9 mouse cellular contexts compared by ENCODE assay signal in the genomic region with DNA sequence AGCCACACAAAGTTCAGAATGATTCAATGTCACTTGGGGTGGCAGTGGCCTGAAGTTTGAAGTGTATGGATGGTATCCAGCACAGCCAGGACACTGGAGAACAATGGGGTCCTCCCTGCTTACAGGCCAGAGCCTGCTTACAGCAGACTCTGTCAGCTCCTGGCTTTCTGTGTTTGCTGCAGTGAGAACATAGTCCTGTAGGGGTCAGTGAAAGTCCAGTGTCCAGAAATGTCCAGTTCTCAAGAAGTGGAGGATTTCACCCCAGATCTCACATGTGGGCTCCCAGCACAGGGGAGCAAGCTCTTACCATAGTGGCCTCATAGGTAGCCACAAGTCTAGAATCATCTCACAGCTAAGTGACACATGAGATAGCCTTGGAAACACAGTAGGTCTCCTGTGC. TPM values are rescaled to one million over a fixed set of nuclear protein-coding genes. Genes with fewer than 3 reads are reported as not detected.
A peak's percentile ranks its signal among the peaks of the same experiment; 100 is the strongest.
DNase-seq lines count a peak whose midpoint lies in the region; ATAC-seq and TF ChIP-seq lines count a peak whose summit lies in the region.
"Had no signal": no experiment of that assay in that cellular context is flagged by ENCODE, and none has a peak within 500 bp of the region (broad histone marks: within the 10 kb centered on the region; RNA-seq: fewer than 3 reads in every experiment).

No protein-coding gene starts in this region.

- H3K9me3 ChIP-seq in lung, embryonic 14.5 days (ENCODE audit: low read depth, low read length): no peaks in the 10 kb centered on the region
- 0 out of 2 replicates have a peak, but pooled peaks cover 2% of the 10 kb centered on the region for H3K9me3 ChIP-seq in heart, embryonic 16.5 days (replicated peaks; ENCODE audit: control insufficient read depth, low read length)

- H3K4me3 ChIP-seq in lung, embryonic 14.5 days (ENCODE audit: low read depth, low read length): no peak overlapping the region
- no peak overlapping the region for H3K4me3 ChIP-seq in heart, embryonic 16.5 days (ENCODE audit: low read length)

- ATAC-seq in lung, embryonic 14.5 days (ENCODE audit: insufficient read depth): peak; percentile 21; the same call in 1 of the 2 replicates
- ATAC-seq in heart, embryonic 16.5 days (replicated peaks; ENCODE audit: extremely low read depth, insufficient read depth, low FRiP score): 0 out of 2 replicates have a peak, but pooled peaks have one; percentile 19

- TF ChIP-seq CTCF in lung, embryonic 14.5 days (IDR thresholded peaks at IDR 0.05; ENCODE audit: low read depth): peak; percentile 76

- no peak overlapping the region for H3K4me2 ChIP-seq in lung, embryonic 14.5 days
- H3K4me2 ChIP-seq in heart, embryonic 16.5 days (ENCODE audit: low read depth, low read length): no peak overlapping the region

- no peak overlapping the region for H3K27ac ChIP-seq in lung, embryonic 14.5 days (ENCODE audit: low read depth)
- no peak overlapping the region for H3K27ac ChIP-seq in heart, embryonic 16.5 days (ENCODE audit: low read length)
- H3K27ac ChIP-seq: macrophage had no signal

- no peak overlapping the region for H3K9ac ChIP-seq in lung, embryonic 14.5 days
- H3K9ac ChIP-seq in heart, embryonic 16.5 days (ENCODE audit: low read length): no peak overlapping the region

- H3K27me3 ChIP-seq in lung, embryonic 14.5 days (ENCODE audit: insufficient read depth, low read length): no peaks in the 10 kb centered on the region
- H3K27me3 ChIP-seq in heart, embryonic 16.5 days (ENCODE audit: control insufficient read depth, insufficient read depth, low read length): no peaks in the 10 kb centered on the region
- H3K27me3 ChIP-seq in splenic B cell, adult 2 months (ENCODE audit: control insufficient read depth, insufficient read depth, low read length, poor library complexity, severe bottlenecking): no peaks in the 10 kb centered on the region

- H3K36me3 ChIP-seq in lung, embryonic 14.5 days (ENCODE audit: insufficient read depth): no peaks in the 10 kb centered on the region
- H3K36me3 ChIP-seq in heart, embryonic 16.5 days (ENCODE audit: control insufficient read depth, insufficient read depth): no peaks in the 10 kb centered on the region
- no peaks in the 10 kb centered on the region for H3K36me3 ChIP-seq in splenic B cell, adult 2 months (ENCODE audit: control insufficient read depth, insufficient read depth, low read length, poor library complexity, severe bottlenecking)

- DNase-seq in lung, embryonic 14.5 days: peak; percentile 80
- DNase-seq in lung, postnatal 25 days (ENCODE audit: low spot score): no peak
- peak; percentile 49 for DNase-seq in cerebellum, adult 11 months
- DNase-seq in kidney, postnatal 25 days: peak; percentile 54 to 64
- DNase-seq in splenic B cell, adult 2 months (ENCODE audit: low read depth, low spot score): peak; percentile 63
- no peak for DNase-seq in adrenal gland, adult 2 months
- DNase-seq in right cerebral cortex, postnatal 36 days (ENCODE audit: low spot score in 2 of 2): no peak

- H3K4me1 ChIP-seq in lung, embryonic 14.5 days (ENCODE audit: insufficient read depth): peaks cover 7% of the 10 kb centered on the region
- H3K4me1 ChIP-seq in heart, embryonic 16.5 days (ENCODE audit: control insufficient read depth, insufficient read depth, low read length): peaks cover 5% of the 10 kb centered on the region; the same call in 1 of the 2 replicates

RNA-seq across cellular contexts. Expression of a gene that starts 40.4 kb away (rescaled TPM):
- polyA plus RNA-seq in lung, embryonic 14.5 days (2014; fragmentation: Nextera tagmentation; extraction: Ambion mirVana): 101 and 111 TPM in 2 replicates
- polyA plus RNA-seq in heart, embryonic 16.5 days (2015; fragmentation: Nextera tagmentation; extraction: Ambion mirVana): 65.3 and 68.0 TPM in 2 replicates
- 10 to 100 TPM; 57.5 to 76.3 TPM for total RNA-seq in adrenal gland, adult 2 months (2021)
- 55.2 and 60.2 TPM in 2 replicates for polyA plus RNA-seq in adrenal gland, adult 2 months (2012; rRNA removed)

Comparison
In these comparisons a context has a peak if more than half of its experiments do, and no peak if none do; other contexts are left out.
1. DNase-seq: peak in lung, embryonic 14.5 days (single experiment), cerebellum, adult 11 months (single experiment), kidney, postnatal 25 days (2 of 2) and splenic B cell, adult 2 months (single experiment); none in lung, postnatal 25 days (single experiment), adrenal gland, adult 2 months (single experiment) and right cerebral cortex, postnatal 36 days (0 of 2).